Mouse (Mus musculus) central nervous system, embryonic 11.5 days (tissue): Measurements from ENCODE around the gene Gm10392. TPM values are rescaled to one million over a fixed set of nuclear protein-coding genes. Genes with fewer than 3 reads are reported as not detected.

Source experiments
- polyA plus RNA-seq: library from polyadenylated mRNA; depleted of rRNA; stranded (reverse); fragments of >200 nt; gene quantifications from 2 replicates; pipeline ENCODE4 v1.2.3, GENCODE M21; 2012; rRNA removed

Gene Gm10392
- polyA plus RNA-seq, result not detected in 2 replicates

DNA sequence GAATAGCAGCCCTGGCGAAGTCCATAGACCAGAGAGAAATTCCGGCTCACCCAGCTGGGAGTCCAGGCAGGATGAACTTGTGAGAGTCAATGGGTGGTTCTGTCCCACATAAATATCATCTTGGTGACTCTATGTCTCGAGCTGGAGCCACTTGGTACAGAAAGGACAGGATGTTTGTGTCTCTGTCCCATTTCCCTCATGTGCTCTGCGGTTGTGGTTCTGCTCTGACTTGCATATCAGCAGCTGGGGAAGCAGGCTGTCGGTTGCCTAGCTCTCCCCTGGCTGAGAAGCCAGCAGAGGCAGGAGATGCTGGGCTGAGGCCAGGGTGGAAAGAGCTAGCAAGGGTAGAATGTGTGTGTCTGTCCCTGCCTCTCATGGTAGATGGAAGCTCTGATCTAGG is at the start of gene Gm10392:
Gm10392 (minus strand) TSS at position 156 of the 400 bp plus-strand sequence.

DNA sequence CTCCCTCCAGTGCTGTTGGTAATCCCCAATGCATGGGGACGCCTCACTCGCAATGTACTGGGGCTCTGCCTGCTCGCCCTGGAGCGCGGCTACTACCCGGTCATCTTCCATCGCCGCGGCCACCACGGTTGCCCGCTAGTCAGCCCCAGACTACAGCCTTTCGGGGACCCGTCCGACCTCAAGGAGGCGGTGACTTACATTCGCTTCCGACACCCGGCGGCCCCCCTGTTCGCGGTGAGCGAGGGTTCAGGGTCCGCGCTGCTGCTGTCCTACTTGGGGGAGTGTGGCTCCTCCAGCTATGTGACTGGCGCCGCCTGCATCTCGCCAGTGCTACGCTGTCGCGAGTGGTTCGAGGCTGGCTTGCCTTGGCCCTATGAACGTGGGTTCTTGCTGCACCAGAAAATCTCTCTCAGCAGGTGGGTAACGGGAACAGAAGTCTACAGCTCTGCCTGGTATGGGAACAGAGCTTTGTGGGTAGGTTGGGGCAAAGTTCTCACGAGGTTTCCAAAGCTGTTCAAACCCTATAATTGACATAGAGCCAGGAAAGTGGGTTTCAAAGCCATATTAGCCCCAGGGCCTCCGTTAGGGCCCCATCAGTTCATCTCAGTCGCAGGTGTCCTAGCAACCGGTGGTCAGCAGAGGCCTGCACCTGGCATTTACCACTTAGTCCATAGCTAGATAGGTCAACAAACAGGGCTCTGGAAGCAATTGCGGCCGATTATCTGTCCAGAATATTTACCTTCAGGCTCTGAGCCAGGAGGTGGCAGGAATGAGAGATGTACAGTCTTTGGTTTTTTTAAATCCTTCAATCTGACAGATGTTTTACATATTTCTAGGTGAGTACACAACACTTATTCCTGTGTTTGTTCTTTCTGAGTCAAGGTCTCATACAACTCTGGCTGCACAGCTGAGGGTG is 3.1 kb downstream of the Gm10392 start, which contains the start of gene Trp53i13:
Trp53i13 (minus strand) TSS at position 344 of the 916 bp plus-strand sequence.

DNA sequence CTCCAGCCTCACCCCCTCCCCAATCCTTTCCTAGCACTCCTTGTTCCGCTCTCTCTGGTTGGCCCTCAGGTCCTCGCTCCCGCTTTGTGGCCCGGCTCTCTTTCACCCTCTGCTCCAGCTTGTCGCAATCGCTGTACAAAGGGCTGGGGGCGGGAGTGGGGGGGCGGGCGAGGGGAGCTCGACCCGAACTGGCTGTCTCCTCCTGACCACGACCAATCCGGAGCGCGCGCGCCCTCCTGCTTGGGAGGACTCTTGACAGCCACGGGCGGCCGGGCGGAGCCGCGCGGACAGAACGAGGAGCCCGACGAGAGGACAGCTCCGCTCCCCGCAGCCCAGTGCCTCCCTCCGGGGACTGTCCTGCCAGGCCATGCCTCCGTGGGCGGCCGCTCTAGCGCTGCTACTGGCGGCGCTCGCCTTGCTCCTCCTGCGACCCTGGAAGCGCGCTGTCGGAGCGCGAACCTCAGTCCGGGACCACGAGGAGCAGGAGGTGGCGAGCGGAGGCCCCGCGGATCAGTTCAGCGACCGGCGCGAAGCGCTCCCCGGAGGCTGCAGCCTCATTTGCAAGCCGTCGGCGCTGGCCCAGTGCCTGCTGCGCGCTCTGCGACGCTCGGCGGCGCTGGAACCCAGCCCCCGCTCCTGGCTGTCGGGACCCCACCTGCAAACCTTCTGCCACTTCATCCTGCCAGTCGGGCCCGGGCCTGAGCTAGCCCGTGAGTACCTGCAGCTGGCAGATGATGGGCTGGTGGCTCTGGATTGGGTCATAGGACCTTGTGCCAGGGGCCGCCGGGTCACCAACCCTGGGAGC is 4.0 kb downstream of the Gm10392 start, which contains the start of gene Abhd15:
Abhd15 (plus strand) TSS at position 290 of the 805 bp plus-strand sequence.

DNA sequence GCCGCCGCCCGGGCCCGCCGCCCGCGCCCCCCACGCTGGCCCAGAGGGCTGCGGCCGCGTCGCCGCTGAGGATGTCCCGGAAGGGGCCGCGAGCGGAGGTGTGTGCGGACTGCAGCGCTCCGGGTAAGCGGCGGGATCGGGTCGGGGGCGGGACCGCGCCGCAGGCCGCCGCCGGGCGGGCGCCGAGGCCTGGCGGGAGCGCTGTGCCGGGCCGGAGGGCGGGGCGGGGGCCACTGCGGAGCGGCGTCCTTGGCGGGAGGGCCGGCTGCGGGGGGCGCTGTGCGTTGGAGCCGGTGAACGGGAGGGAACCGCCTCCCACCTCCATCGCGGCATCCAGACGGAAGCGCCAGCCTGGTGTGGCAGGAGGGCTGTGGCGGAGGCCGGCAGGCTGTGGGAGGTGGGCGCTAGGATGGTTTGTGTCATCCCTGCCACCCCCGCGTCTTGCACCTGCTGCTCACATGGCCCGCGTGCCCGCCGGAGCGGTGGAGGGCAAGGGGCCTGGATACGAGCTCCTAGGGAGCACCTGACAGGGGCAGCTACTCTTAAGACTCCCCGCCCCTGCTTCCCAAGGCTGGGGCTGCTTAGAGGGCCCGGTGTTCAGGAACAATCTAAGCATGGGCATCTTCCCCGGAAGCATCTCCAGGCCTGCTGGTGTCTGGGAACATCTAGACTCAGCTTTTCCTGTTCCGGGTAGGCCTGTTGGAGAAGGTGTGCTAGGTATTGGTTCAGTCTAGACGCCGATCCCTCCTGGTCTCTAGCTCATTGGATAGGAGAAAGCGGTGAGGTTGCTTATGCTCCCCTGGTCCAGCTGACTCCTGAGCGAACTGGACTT is 25.3 kb downstream of the Gm10392 start, which contains the start of gene Git1:
Git1 (plus strand) TSS at position 51 of the 832 bp plus-strand sequence.

DNA sequence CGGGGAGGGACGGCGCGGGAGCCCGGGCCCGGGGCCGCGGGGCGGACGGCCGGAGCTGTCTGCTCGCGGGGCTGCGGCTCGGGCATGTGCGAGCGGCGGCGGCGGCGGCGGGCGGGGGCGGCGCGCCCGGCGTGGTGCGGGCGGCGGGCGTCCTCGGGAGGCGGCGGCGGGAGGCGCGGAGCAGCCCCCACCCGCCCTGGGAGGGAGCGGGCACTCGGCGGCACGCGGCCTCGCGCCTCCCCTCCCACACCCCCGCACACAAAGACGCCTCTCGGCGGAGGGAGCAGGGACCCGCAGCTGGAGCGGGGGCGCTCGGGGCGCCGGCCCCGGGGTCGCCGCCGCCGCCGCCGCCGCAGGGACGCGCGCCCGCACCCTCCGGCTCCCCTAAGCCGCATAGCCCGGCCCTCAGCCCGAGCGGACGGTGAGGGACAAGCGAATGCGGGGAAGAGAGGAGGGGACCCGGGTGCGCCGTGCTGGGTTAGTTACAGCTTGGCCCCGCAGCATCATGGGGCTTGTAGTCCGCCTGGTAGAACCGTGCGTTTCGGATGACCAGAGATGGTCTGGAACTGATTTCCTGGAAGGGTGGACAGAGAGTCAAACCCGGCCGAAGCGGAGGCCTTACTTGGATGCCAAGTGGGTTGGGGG is 29.3 kb downstream of the Gm10392 start, which contains the start of gene Ankrd13b:
Ankrd13b (minus strand) TSS at position 88 of the 645 bp plus-strand sequence.

Other genes with a start within 250 kb of the Gm10392 start
- gene Coro6, start 56.8 kb downstream of the Gm10392 start, polyA plus RNA-seq, result 1.4 and 3.8 TPM in 2 replicates
- gene Ankrd13b, start 29.5 kb downstream of the Gm10392 start, polyA plus RNA-seq, result 100 and 120 TPM in 2 replicates
- 60.2 and 62.4 TPM in 2 replicates for gene Git1, start 25.6 kb downstream of the Gm10392 start, polyA plus RNA-seq
- gene Abhd15, start 4.1 kb downstream of the Gm10392 start, polyA plus RNA-seq, result 0.73 and 0.77 TPM in 2 replicates
- gene Trp53i13, start 3.2 kb downstream of the Gm10392 start, polyA plus RNA-seq, result 17.9 and 19.1 TPM in 2 replicates
- gene Taok1, start 88.6 kb upstream of the Gm10392 start, polyA plus RNA-seq, result 11.5 and 21.5 TPM in 2 replicates
- 16.5 and 24.0 TPM in 2 replicates for gene Nufip2, start 167.0 kb upstream of the Gm10392 start, polyA plus RNA-seq
- gene Cryba1, start 206.1 kb upstream of the Gm10392 start, polyA plus RNA-seq, result 1.4 and 3.6 TPM in 2 replicates
- gene Myo18a, start 244.0 kb upstream of the Gm10392 start, polyA plus RNA-seq, result 30.1 and 48.9 TPM in 2 replicates